Mouse (Mus musculus): ENCODE data around the gene Mal.
"Not testable (repeated sequence)": the region's sequence is repeated elsewhere in the genome, so short reads cannot be mapped to it uniquely, and the experiment has no call there.

Gene Mal

GRCm38 (mm10) chr2:127624786-127625185 is 31.7 kb downstream of the Mal start:
- DNase-seq (ENCODE audit: low read depth), result no peak

- no peak for DNase-seq (ENCODE audit: low read depth)
Measured at GRCm38 (mm10) chr2:127622065-127622464, 34.4 kb downstream of the Mal start.

DNA sequence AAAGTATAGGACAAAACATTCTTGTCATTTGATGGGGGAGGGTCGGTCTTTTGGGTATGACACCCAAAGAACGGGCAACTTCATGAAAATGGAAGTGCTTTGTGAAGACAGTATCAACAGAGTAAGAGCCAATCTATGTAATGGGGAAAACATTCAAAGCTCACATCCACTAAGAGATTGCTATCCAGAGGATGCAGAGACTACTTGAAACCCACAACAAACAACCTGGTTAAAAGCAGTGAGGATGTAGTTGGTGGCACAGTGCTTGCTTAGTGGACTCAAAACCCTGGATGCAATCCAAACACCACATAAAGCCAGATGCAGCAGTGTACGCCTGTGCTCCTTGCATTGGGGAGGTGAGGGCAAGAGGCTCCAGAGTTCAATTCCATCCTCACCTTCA is 37.2 kb downstream of the Mal start:
- no peak for DNase-seq (ENCODE audit: low read depth)

DNA sequence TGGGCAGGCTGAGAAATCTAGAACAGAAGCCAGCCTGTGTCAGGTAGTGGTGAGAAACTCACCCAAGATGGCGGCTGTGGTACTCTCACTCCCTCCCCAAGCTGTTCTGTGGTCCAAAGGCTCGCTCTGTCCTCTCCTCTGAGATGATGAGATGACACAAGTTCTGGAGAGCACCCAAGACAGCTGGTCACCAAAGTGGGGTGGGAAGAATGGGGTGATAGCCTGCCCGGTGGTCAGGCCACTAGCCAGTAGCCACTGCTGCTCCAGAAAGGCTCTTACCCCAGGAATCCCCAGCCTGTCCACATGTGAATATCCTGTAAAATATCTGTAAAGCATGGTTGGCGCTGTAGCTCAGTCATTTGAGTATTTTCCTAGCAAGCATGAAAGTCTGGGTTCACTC is 44.2 kb downstream of the Mal start:
- no peak for DNase-seq (ENCODE audit: low read depth)

GRCm38 (mm10) chr2:127611386-127611785 is 45.1 kb downstream of the Mal start:
- no peak for DNase-seq (ENCODE audit: low read depth)

GRCm38 (mm10) chr2:127608986-127609385 is 47.5 kb downstream of the Mal start:
- no peak for DNase-seq (ENCODE audit: low read depth)

DNA sequence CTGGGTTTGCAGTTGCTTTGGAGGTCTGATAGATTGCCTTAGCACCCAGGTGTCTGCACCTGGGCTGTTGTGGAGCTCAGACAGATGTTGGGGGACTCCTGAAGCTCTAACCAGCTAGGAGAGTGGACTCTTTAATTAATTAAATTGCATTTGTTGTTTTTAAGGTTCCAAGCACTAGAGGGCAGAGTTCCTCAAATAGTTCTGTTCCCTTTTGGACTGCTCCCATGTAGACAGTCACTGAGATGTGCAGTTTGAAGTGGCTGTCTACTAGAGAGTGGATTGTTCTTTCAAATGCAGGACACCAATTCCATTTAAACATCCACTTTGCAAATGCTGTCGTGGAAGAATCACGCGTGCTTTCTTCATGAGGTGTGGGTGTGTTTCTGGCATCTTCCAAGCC is 48.3 kb downstream of the Mal start:
- peak; percentile 36 for DNase-seq (ENCODE audit: low read depth)

DNA sequence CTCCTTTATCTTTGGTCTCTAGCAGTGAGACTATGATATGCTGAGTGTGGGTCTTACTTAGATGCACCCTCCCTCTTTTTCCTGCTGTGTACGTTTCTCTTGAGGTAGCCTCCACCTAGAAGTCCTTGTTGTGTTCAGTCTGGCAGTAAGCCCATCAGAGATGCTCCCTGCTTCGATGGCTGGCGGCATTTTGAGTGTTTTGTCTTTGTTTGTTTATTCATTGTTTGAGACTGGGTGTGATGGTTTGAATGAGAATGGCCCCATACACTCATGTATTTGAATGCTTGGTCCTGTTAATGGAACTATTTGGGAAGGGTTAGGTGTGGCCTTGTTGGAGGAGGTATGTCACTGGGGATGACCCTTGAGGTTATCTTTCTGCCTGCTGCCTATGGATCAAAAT is 51.3 kb downstream of the Mal start:
- no peak for DNase-seq (ENCODE audit: low read depth)

- DNase-seq (ENCODE audit: low read depth), result not testable (repeated sequence)
Measured at GRCm38 (mm10) chr2:127603383-127603782, 53.1 kb downstream of the Mal start.

DNA sequence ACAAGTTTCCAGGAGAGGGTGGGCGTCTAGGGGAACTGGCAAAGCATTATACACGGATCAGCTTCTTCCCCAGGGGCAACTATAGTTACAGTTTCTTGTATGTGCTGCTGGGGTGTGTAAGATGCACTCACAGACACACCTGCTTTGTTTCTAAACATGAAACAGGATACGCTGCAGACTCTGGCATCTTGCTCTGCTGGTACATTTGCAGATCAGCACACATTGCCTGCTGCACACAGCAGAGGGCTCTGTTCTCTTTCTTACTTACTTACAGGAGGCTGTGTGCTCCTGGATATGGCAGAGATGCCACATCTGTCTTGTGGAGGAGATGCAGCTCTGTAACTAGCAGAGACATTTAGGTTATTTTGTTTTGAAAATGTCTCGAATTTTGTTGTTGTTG is 65.7 kb downstream of the Mal start:
- no peak for DNase-seq (ENCODE audit: low read depth)

GRCm38 (mm10) chr2:127590204-127590603 is 66.3 kb downstream of the Mal start:
- no peak for DNase-seq (ENCODE audit: low read depth)

- DNase-seq (ENCODE audit: low read depth), result no peak
Measured at GRCm38 (mm10) chr2:127588897-127589296, 67.6 kb downstream of the Mal start.

DNA sequence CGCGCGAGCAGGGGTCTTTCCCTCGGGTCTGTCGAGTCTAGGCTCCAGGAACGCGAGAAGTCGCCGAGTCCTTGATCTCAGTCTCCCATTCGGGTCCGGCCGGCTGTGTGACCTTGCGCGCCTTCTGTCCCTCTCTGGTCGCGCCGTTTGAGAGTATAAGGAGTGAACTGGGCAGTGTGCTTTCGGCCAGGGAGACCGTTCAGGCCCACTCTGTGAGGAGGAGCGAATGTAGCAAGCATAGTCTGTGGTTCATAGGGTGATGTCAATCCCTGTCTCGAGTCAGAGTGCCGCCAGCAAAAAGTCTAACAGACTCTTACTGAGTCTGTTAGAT is 69.0 kb downstream of the Mal start:
- no peak for DNase-seq (ENCODE audit: low read depth)

GRCm38 (mm10) chr2:127586694-127587513 is 69.6 kb downstream of the Mal start, which contains the start of the genes Zfp661 and Mrps5:
Gene Zfp661 (minus strand): TSS chr2:127587094.
Gene Mrps5 (plus strand): TSS chr2:127587222.
- DNase-seq (ENCODE audit: low read depth), result peak; percentile 68

GRCm38 (mm10) chr2:127584436-127584858 is 72.0 kb downstream of the Mal start:
- peak; percentile 93 for DNase-seq (ENCODE audit: low read depth)
